Mouse (Mus musculus) cerebellum, adult 9-10 months (tissue): ENCODE results near the gene Scgb1b11.
"Not testable (repeated sequence)": the region's sequence is repeated elsewhere in the genome, so short reads cannot be mapped to it uniquely, and the experiment has no call there.

Source experiments
- DNase-seq: peaks from one replicate; pipeline ENCODE4 v3.0.0; 2022

Gene Scgb1b11

GRCm38 (mm10) chr7:32222540-32222939 lies at the start of gene Scgb1b11:
Gene Scgb1b11, plus strand, starts transcription at chr7:32222840.
- not testable (repeated sequence) for DNase-seq

- not testable (repeated sequence) for DNase-seq
These were observed 11.6 kb upstream of the Scgb1b11 start, which contains the start of gene Scgb2b11 for GRCm38 (mm10) chr7:32211045-32211444. Gene Scgb2b11, minus strand, starts transcription at chr7:32211145.
